Mouse (Mus musculus) bone marrow, adult 2 months (tissue): ENCODE results near the gene Xpo4.

Source experiments
- CTCF ChIP-seq: fragments of 200-500 bp; IDR thresholded peaks from 2 replicates; pipeline ENCODE4 v1.5.1; 2011; ENCODE audit warnings: low read length, control low read depth; ENCODE audit not compliant: control insufficient read depth, insufficient read depth
- POLR2A ChIP-seq: fragments of 200-500 bp; IDR thresholded peaks from 2 replicates; pipeline ENCODE4 v1.6.1; 2011; ENCODE audit warnings: low read depth, mild to moderate bottlenecking, control low read depth, low read length, borderline replicate concordance; ENCODE audit not compliant: control insufficient read depth

- TF ChIP-seq POLR2A (no peak), CTCF (no peak)
Measured at GRCm38 (mm10) chr14:57699016-57699415, 33.8 kb upstream of the Xpo4 start.
